Mouse (Mus musculus) G1E (cell line): ENCODE measurements around the gene Tbx1. TPM values are rescaled to one million over a fixed set of nuclear protein-coding genes. Genes with fewer than 3 reads are reported as not detected.

ENCODE experiments used
- ATAC-seq: 2 replicates; pipeline ENCODE4 v1.8.0; 2016; ENCODE audit warnings: mild to moderate bottlenecking; ENCODE audit not compliant: insufficient number of reproducible peaks, poor library complexity, low FRiP score, severe bottlenecking; ENCODE audit errors: extremely low read depth
- DNase-seq: peaks from one replicate; pipeline ENCODE4 v3.0.0; 2012; ENCODE audit warnings: low spot score
- H3K27me3 ChIP-seq: 2 replicates; pipeline ENCODE4 v1.6.1; 2012; ENCODE audit warnings: mild to moderate bottlenecking, low read length, inconsistent platforms; ENCODE audit not compliant: insufficient read depth
- H3K36me3 ChIP-seq: replicated peaks from 2 replicates; pipeline ENCODE3; 2012; ENCODE audit warnings: mild to moderate bottlenecking, inconsistent platforms
- H3K4me1 ChIP-seq: 2 replicates; pipeline ENCODE4 v1.6.1; 2012; ENCODE audit warnings: low read depth, low read length, inconsistent platforms, mixed read lengths; ENCODE audit not compliant: insufficient read depth
- H3K4me3 ChIP-seq: 2 replicates; pipeline ENCODE4 v1.5.1; 2012; ENCODE audit warnings: low read depth, mild to moderate bottlenecking, inconsistent platforms, low read length, moderate library complexity, mixed read lengths
- H3K9me3 ChIP-seq: replicated peaks from 2 replicates; pipeline ENCODE4 v1.6.1; 2012; ENCODE audit warnings: inconsistent platforms
- CTCF ChIP-seq: IDR thresholded peaks from 2 replicates; pipeline ENCODE4 v1.5.1; 2012; ENCODE audit warnings: low read depth, low read length, inconsistent platforms, mixed read lengths
- GATA1 ChIP-seq: IDR thresholded peaks from 2 replicates; pipeline ENCODE4 v1.6.1; 2012; ENCODE audit warnings: borderline replicate concordance, low read length, inconsistent platforms, mixed read lengths
- GATA2 ChIP-seq: IDR thresholded peaks from 2 replicates; pipeline ENCODE4 v1.6.1; 2012; ENCODE audit warnings: low read depth, low read length, inconsistent platforms, borderline replicate concordance
- POLR2AphosphoS5 ChIP-seq: IDR thresholded peaks from 2 replicates; pipeline ENCODE4 v1.6.1; 2012; ENCODE audit warnings: low read depth, low read length, inconsistent platforms; ENCODE audit not compliant: insufficient replicate concordance
- TAL1 ChIP-seq: conservative IDR thresholded peaks from 2 replicates; pipeline ENCODE4 v1.6.1; 2012; ENCODE audit warnings: low read depth, low read length, inconsistent platforms, mixed read lengths
- polyA plus RNA-seq: library from polyadenylated mRNA; stranded (reverse); fragments of >175 nt; gene quantifications from 2 replicates; pipeline ENCODE4 v1.2.3, GENCODE M21; 2012
- total RNA-seq, 2 experiments: library from RNA; stranded (forward) in 1 of 2; stranded (reverse) in 1 of 2; fragments of 200-1000 nt in 1 of 2; fragments of >200 nt in 1 of 2; fragmentation: Nextera tagmentation in 1 of 2; gene quantifications; 2 replicates each; pipeline ENCODE4 v1.2.3; 2014 to 2017

Gene Tbx1
- total and polyA plus RNA-seq, 3 experiments, result 0.11 TPM; not detected in 2

DNA sequence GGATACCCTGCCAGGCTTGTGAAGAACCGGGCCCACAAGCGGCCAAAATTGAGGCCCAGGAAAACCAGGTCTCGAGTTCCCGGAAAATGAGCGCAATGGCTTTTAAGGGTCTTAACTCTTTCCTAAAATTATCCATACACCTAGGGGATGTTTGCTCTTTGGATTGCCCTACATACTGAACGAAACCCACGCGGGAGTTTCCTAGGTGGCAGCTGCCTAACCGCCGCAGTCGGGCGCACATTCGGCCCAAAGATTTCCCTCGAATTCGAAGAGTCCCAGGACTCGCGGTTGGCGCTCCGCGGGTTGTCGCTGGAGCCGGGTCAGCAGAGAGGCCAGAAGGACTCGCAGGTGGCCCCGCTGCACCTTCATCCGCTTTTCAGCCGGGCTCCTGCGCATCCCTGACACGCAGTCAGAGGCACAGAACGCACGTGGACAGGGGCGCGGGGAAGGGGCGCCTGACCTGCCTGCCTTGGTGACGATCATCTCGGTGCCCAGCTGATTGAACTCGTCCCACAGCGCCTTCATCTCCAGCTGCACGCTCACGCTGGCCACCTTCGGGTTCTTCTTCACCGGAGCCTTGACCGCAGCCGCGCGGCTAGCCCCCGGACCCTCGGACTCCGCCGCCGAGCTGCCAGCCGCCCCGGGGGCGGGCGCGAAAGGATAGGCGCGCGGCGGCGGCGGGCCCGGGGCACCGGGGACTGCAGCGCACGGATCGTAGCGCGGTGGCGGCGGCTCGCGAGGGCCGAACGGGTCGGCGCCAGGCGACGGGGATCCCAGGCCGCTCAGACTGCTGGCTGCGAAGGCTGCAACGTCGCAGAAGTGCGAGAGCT lies 4.2 kb downstream of the Tbx1 start:
- Histone ChIP-seq H3K36me3 (no peaks in the 10 kb centered on the region), H3K4me3 (no peak overlapping the region; the same call in 1 of the 2 replicates), H3K27me3 (peaks cover 37% of the 10 kb centered on the region; the same call in 1 of the 2 replicates), H3K4me1 (no peaks in the 10 kb centered on the region), H3K9me3 (peaks cover 41% of the 10 kb centered on the region)
- ATAC-seq (no peak), DNase-seq (no peak)
- no peak for TF ChIP-seq CTCF
- TF ChIP-seq GATA1, result no peak
- TF ChIP-seq GATA2, result no peak
- no peak for TF ChIP-seq POLR2AphosphoS5
- no peak for TF ChIP-seq TAL1

DNA sequence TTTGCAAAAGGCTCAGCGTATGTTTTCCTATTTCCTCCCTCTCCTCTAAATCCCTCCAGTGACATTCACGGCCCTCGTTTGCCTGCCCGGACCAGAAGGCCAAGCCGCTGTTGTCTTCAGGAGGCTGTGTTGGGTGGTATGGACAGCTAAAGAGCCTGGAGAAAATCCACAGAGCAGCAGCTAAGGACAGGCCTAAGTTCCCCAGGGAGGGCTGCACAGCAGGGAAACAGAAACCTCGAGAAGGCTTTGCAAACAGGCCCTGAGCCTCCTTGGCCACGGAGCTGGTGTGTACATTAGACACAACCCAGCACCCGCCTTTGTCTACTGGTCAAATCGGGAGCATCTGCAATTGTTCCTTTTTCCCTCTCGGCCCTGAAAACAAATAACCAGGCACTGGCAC lies 4.8 kb downstream of the Tbx1 start:
- Histone ChIP-seq H3K36me3 (no peaks in the 10 kb centered on the region), H3K9me3 (peaks cover 43% of the 10 kb centered on the region), H3K4me3 (no peak overlapping the region), H3K4me1 (no peaks in the 10 kb centered on the region), H3K27me3 (peaks cover 32% of the 10 kb centered on the region; the same call in 1 of the 2 replicates)
- TF ChIP-seq GATA2, result no peak
- no peak for TF ChIP-seq POLR2AphosphoS5
- no peak for TF ChIP-seq CTCF
- no peak for TF ChIP-seq GATA1
- ATAC-seq (no peak), DNase-seq (no peak)

DNA sequence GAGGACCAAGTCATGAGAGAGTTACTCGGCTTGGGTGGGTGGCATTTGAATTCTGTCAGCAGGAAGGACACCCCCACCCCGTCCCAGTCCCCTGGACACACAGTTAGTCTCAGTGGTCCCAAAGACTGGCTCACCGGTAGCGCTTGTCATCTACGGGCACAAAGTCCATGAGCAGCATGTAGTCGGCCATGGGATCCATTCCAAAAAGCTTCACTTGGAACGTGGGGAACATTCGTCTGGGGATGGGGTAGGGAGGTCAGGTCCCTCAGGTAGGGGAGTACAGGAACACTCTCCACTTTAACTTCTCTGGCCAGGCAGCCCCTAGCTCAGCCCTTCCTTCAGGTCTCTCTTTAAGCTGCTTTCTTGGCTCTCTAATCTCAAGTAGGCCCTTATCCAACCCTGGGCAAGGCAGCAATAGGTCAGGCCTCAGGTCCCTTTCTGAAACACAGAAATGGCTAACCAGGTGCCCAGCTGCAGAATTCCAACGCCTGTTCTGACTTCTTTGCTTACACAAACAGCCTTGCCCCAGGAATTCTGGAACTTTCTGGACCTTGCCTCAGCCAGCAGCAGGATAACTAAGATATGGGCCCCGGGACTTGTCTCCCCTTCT lies 5.5 kb downstream of the Tbx1 start:
- Histone ChIP-seq H3K27me3 (peaks cover 26% of the 10 kb centered on the region; the same call in 1 of the 2 replicates), H3K9me3 (peaks cover 43% of the 10 kb centered on the region), H3K4me3 (no peak overlapping the region), H3K36me3 (no peaks in the 10 kb centered on the region), H3K4me1 (no peaks in the 10 kb centered on the region)
- TF ChIP-seq GATA1 (no peak), POLR2AphosphoS5 (no peak), GATA2 (no peak), TAL1 (no peak), CTCF (no peak)
- ATAC-seq (no peak), DNase-seq (no peak)

- no peak for DNase-seq
- Histone ChIP-seq H3K36me3 (no peaks in the 10 kb centered on the region), H3K27me3 (peaks cover 18% of the 10 kb centered on the region; the same call in 1 of the 2 replicates), H3K4me3 (no peak overlapping the region), H3K9me3 (peaks cover 43% of the 10 kb centered on the region), H3K4me1 (no peaks in the 10 kb centered on the region)
- TF ChIP-seq POLR2AphosphoS5 (no peak), CTCF (no peak), GATA1 (no peak), TAL1 (no peak), GATA2 (no peak)
- no peak for ATAC-seq
Observed at GRCm38 (mm10) chr16:18583673-18584357, 6.7 kb downstream of the Tbx1 start.

DNA sequence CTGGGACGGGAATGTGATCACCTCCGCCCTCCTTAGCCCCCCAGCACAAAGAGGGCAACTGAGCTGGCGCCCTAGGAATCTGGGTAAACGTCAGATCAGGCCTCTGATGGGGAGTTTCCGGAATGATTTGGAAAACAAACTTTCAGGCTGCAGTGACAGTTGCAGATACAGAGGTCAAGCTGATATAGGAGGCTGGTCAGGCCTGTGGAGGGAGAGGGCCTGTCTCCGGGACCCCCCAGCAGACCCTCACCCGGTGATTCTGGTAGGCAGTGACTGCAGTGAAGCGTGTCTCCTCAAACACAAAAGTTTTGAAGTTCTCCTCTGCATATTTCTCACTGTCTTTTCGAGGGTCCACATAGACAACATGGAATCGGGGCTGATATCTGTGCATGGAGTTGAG lies 7.3 kb downstream of the Tbx1 start:
- ATAC-seq (no peak), DNase-seq (no peak)
- Histone ChIP-seq H3K36me3 (no peaks in the 10 kb centered on the region), H3K4me1 (no peaks in the 10 kb centered on the region), H3K4me3 (no peak overlapping the region), H3K27me3 (peaks cover 16% of the 10 kb centered on the region; the same call in 1 of the 2 replicates), H3K9me3 (peaks cover 39% of the 10 kb centered on the region)
- TF ChIP-seq GATA2 (no peak), TAL1 (no peak), CTCF (no peak), GATA1 (no peak), POLR2AphosphoS5 (no peak)
